Mouse (Mus musculus) right cerebral cortex, adult 18-20 months (tissue): ENCODE measurements around the gene 2610002M06Rik.
A peak's percentile ranks its signal among the peaks of the same experiment; 100 is the strongest.

Experiments
- DNase-seq: peaks from one replicate; pipeline ENCODE4 v3.0.0; 2022; ENCODE audit warnings: mixed read lengths

Gene 2610002M06Rik

DNA sequence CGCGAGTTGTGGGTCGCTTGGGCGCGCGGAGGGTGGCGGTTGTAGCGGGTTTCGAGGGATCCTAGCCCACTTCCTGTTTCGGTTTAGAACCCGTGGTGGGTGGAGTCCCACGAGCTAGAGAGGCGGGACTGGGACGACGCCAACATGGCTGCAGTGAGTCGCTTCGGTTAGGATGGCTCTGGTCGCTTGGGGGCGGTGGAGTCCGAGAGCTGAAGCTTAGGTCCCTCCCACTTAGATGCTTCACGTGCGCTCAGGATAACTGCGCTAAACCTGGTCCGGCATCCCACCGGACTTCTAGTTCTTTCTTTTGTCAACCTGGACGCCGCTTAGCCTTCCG, at the start of gene 2610002M06Rik:
Gene 2610002M06Rik, minus strand, starts transcription at position 117 of the 337 bp plus-strand sequence.
- DNase-seq: peak; percentile 81

DNA sequence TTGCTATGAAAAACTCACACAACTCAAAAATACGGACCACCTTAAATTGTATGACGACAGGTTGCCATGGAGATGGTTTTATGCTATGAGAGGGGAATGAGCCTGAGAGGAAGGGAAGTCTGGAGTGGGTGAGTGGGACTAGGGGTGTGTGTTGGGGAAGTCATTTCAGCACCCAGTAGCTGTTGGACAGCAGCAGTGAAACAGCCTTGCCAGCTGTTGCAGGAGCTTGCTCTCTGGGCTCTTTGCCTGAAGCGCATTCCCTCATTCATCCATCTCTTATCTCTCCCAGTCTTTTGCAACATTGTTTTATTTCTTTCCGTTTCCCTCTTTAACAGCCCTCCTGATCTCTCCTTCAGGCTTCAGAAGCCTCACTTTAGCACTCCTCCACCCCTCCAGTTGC, 42.0 kb upstream of the 2610002M06Rik start:
- DNase-seq: no peak

GRCm38 (mm10) chrX:107816726-107817125, 592 bp upstream of the 2610002M06Rik start:
- no peak for DNase-seq

GRCm38 (mm10) chrX:107815502-107816217, 474 bp downstream of the 2610002M06Rik start:
- DNase-seq: peak; percentile 3

DNA sequence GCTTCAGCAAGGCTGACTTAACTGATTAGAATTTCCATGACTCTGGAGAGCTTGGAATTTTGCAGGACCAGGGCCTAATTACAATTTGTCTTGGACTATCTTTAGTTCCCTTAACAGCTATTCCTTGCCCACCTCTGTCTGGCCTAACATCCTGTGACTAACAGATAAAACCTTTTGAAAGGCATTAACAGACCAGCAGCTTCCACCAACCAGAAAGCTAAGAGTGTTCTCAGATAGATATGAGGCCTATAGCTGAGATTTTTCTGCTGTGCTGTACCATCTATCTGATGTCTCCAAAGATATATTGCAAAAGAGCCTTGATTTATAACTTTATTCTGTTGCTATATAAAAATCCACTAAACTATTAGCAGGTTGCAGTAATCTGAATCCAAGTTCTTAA, 4.0 kb downstream of the 2610002M06Rik start:
- no peak for DNase-seq

- DNase-seq: no peak
Measured at GRCm38 (mm10) chrX:107796919-107797318, 19.2 kb downstream of the 2610002M06Rik start.

DNA sequence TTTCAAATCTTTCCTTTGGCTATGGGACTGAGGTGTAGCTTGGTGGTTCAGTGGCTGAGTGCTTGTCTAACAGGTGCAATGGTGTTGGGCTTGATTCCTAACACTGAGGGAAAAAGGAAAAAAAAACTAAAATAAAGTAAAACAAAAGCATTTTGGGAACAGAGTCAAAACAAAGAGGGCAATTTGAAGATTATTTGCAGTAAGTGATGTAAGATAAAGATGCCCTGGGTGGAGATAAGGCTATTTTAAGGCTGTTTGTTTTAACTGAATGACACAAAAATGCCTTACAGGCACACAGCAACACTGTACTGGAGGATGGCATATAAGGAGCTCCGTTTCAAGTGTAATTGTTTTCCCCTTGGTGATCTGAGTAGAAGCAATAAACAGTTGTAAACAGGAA, 20.3 kb downstream of the 2610002M06Rik start:
- DNase-seq: no peak

DNA sequence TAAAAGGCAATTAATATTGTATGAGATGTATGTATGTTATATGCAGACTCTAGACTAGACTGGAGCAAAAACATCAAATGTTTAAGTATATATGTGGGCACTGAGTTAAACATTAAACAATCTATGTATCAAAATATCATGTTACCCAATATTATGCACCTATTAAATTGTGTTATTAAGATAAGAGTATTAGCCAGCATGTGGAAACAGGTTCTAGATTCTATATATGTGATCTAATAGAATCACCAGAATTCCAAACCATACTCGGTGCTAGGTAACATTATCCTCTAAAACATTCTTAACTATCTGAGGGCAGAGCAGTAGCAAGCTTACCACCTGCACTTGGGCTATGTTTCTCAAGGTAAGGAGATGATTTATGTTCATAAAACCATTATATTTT, 23.8 kb downstream of the 2610002M06Rik start, which contains the start of gene Tent5d:
Gene Tent5d, plus strand, starts transcription at position 301 of the 400 bp plus-strand sequence.
- no peak for DNase-seq

DNA sequence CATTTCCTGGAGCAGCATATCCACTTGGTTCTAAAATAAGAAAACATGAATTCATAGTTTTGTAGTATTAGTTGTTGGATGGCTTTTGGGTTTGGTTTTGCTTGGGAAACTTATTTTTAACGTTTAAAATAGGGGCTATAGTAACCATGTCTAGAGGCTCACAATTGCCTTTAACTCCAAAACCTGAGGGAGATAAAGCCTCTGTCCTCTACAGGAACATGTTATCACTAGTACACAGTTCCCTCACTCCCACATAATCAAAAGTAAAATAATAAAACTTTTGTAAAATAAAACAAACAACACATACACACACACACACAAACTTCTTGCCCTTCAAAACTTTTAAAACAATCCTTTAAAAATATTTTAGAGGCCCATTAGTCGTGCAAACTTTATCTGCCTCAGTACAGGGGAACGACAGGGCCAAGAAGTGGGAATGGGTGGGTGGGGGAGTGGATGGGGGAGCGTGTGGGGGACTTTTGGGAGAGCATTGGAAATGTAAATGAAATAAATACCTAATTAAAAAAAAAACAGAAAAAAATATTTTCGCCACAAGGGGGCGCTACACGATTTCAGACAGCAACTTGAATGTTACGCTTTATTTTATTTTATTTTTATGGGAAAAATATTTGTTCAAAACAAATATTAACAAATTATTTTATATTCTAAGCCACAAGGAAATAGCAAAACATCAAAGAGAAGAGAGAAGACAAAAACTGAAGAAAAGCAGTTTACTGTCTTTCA, 25.2 kb downstream of the 2610002M06Rik start:
- no peak for DNase-seq

- DNase-seq: no peak
Measured at GRCm38 (mm10) chrX:107790136-107790535, 26.0 kb downstream of the 2610002M06Rik start.

DNA sequence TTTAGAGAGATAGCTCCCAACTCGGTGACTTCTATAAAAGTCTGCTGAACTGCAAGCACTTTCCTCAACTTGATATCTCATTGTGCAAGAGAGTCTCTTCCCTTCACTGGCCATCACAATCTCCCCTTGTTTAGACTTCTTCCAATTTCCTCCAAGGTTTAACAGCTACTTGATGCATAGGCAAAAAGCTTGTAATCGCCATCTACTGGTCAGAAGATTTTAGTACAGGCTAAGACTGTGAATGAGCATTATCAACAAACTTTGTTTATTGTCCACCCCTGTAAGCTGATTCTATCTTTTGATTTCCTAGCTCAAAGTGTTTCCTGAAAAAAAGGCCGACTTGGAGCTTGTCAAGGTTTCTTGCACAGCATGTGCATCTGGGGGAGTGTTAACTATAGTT, 48.2 kb downstream of the 2610002M06Rik start:
- DNase-seq: no peak
